Mouse (Mus musculus): ENCODE results near the gene Faim. TPM values are rescaled to one million over a fixed set of nuclear protein-coding genes. Genes with fewer than 3 reads are reported as not detected.
A peak's percentile ranks its signal among the peaks of the same experiment; 100 is the strongest.

The Faim gene
- polyA plus RNA-seq, 1 experiment = 3.9 TPM

- H3K4me1 ChIP-seq (replicated peaks; ENCODE audit: control insufficient read depth, insufficient read depth, low read length) = no peaks in the 10 kb centered on the region
- TF ChIP-seq POLR2A (IDR thresholded peaks at IDR 0.05; ENCODE audit: control insufficient read depth, extremely low read depth, insufficient read depth, low read length, poor library complexity) = no peak
- TF ChIP-seq CTCF (IDR thresholded peaks at IDR 0.05; ENCODE audit: borderline replicate concordance, control insufficient read depth, extremely low read depth, insufficient read depth, low read length, poor library complexity) = no peak
- peaks cover 26% of the 10 kb centered on the region for H3K27me3 ChIP-seq (ENCODE audit: control insufficient read depth, insufficient read depth, low read length)
- 24% methylated on average over 5 of the region's 5 CpGs for WGBS
- no peak overlapping the region for H3K27ac ChIP-seq (ENCODE audit: control insufficient read depth, insufficient read depth, low read length)
- no peak overlapping the region for H3K4me3 ChIP-seq (ENCODE audit: control insufficient read depth, insufficient read depth, low read length)
- DNase-seq = no peak
- no peaks in the 10 kb centered on the region for H3K36me3 ChIP-seq (ENCODE audit: control insufficient read depth, insufficient read depth, low read length)
Measured at GRCm38 (mm10) chr9:98960348-98960747, 25.8 kb upstream of the Faim start.

- no peak for DNase-seq
- H3K27me3 ChIP-seq (ENCODE audit: control insufficient read depth, insufficient read depth, low read length) = peaks cover 22% of the 10 kb centered on the region
- WGBS = 21% methylated on average over 22 of the region's 22 CpGs
- TF ChIP-seq CTCF (IDR thresholded peaks at IDR 0.05; ENCODE audit: borderline replicate concordance, control insufficient read depth, extremely low read depth, insufficient read depth, low read length, poor library complexity) (no peak), POLR2A (IDR thresholded peaks at IDR 0.05; ENCODE audit: control insufficient read depth, extremely low read depth, insufficient read depth, low read length, poor library complexity) (no peak)
- H3K27ac ChIP-seq (ENCODE audit: control insufficient read depth, insufficient read depth, low read length) = no peak overlapping the region
- H3K4me1 ChIP-seq (replicated peaks; ENCODE audit: control insufficient read depth, insufficient read depth, low read length) = no peaks in the 10 kb centered on the region
- no peak overlapping the region for H3K4me3 ChIP-seq (ENCODE audit: control insufficient read depth, insufficient read depth, low read length)
- no peaks in the 10 kb centered on the region for H3K36me3 ChIP-seq (ENCODE audit: control insufficient read depth, insufficient read depth, low read length)
Measured at GRCm38 (mm10) chr9:98961591-98962477, 24.3 kb upstream of the Faim start.

DNA sequence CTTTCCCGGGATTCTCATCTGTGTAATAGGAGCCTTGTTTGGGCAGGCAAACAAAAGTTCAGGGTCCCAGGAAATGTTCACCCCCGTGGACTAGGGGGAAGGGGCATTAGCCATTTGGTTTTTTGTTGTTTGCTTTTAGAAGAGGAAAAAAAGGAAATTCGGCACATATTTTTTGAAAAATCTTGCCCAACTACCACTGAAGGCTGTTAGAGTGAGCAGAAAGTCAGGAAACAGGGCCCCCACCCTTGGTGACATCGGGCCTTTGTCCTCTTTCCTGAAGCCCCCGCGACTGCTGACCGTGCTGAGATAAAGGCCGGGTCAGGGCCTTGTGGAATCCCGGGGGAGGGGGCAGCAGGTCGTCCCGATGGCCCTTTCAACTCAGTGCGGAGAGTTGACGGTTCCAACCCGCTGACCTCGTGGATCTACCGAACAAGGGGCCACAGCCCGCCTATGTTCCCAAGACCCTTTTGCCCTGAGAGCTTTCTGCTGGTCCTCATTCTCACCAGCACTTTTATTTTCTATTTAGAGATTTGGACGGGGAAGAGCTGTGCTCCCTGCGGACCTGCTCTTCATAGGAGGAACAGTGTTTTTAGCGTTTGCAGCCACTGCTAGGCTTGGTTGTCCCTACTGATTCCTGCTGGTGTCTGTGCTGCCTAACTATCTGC lies 23.6 kb upstream of the Faim start:
- Histone ChIP-seq H3K27ac (ENCODE audit: control insufficient read depth, insufficient read depth, low read length) (no peak overlapping the region), H3K27me3 (ENCODE audit: control insufficient read depth, insufficient read depth, low read length) (peaks cover 19% of the 10 kb centered on the region), H3K4me1 (replicated peaks; ENCODE audit: control insufficient read depth, insufficient read depth, low read length) (no peaks in the 10 kb centered on the region), H3K4me3 (ENCODE audit: control insufficient read depth, insufficient read depth, low read length) (no peak overlapping the region), H3K36me3 (ENCODE audit: control insufficient read depth, insufficient read depth, low read length) (no peaks in the 10 kb centered on the region)
- DNase-seq = no peak
- WGBS = 4% methylated on average over 20 of the region's 20 CpGs
- TF ChIP-seq CTCF (IDR thresholded peaks at IDR 0.05; ENCODE audit: borderline replicate concordance, control insufficient read depth, extremely low read depth, insufficient read depth, low read length, poor library complexity) (no peak), POLR2A (IDR thresholded peaks at IDR 0.05; ENCODE audit: control insufficient read depth, extremely low read depth, insufficient read depth, low read length, poor library complexity) (no peak)

GRCm38 (mm10) chr9:98963661-98964060 lies 22.5 kb upstream of the Faim start:
- DNase-seq = no peak
- H3K4me1 ChIP-seq (replicated peaks; ENCODE audit: control insufficient read depth, insufficient read depth, low read length) = no peaks in the 10 kb centered on the region
- no peak overlapping the region for H3K4me3 ChIP-seq (ENCODE audit: control insufficient read depth, insufficient read depth, low read length)
- H3K27me3 ChIP-seq (ENCODE audit: control insufficient read depth, insufficient read depth, low read length) = peaks cover 16% of the 10 kb centered on the region
- WGBS = 14% methylated on average over 18 of the region's 18 CpGs
- H3K36me3 ChIP-seq (ENCODE audit: control insufficient read depth, insufficient read depth, low read length) = no peaks in the 10 kb centered on the region
- no peak overlapping the region for H3K27ac ChIP-seq (ENCODE audit: control insufficient read depth, insufficient read depth, low read length)
- no peak for TF ChIP-seq CTCF (IDR thresholded peaks at IDR 0.05; ENCODE audit: borderline replicate concordance, control insufficient read depth, extremely low read depth, insufficient read depth, low read length, poor library complexity)
- no peak for TF ChIP-seq POLR2A (IDR thresholded peaks at IDR 0.05; ENCODE audit: control insufficient read depth, extremely low read depth, insufficient read depth, low read length, poor library complexity)

DNA sequence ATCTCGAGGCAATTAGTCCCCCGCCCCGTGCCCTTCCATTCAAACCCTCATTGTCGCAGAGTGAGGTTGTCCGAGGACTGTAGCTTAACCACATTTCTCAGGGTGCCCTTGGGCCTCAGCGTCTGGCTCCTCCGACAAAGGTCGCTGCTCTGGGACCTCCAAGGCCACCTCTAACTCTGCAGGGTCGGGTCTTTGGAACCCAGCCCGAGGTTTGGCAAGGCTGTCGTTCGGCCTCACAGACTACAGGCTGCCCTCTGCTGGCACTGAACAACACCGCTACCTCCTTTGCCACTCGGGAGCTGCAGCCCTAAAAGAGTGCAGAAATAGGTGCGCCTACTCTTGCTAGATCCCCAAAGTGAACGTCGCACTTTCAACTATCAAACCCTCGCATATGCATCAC lies 21.1 kb upstream of the Faim start:
- Histone ChIP-seq H3K27me3 (ENCODE audit: control insufficient read depth, insufficient read depth, low read length) (peaks cover 14% of the 10 kb centered on the region; the same call in 1 of the 2 replicates), H3K4me1 (replicated peaks; ENCODE audit: control insufficient read depth, insufficient read depth, low read length) (no peaks in the 10 kb centered on the region), H3K27ac (ENCODE audit: control insufficient read depth, insufficient read depth, low read length) (no peak overlapping the region), H3K36me3 (ENCODE audit: control insufficient read depth, insufficient read depth, low read length) (no peaks in the 10 kb centered on the region), H3K4me3 (ENCODE audit: control insufficient read depth, insufficient read depth, low read length) (no peak overlapping the region)
- TF ChIP-seq CTCF (IDR thresholded peaks at IDR 0.05; ENCODE audit: borderline replicate concordance, control insufficient read depth, extremely low read depth, insufficient read depth, low read length, poor library complexity) = no peak
- no peak for TF ChIP-seq POLR2A (IDR thresholded peaks at IDR 0.05; ENCODE audit: control insufficient read depth, extremely low read depth, insufficient read depth, low read length, poor library complexity)
- peak; percentile 28 for DNase-seq
- 8% methylated on average over 18 of the region's 18 CpGs for WGBS

DNA sequence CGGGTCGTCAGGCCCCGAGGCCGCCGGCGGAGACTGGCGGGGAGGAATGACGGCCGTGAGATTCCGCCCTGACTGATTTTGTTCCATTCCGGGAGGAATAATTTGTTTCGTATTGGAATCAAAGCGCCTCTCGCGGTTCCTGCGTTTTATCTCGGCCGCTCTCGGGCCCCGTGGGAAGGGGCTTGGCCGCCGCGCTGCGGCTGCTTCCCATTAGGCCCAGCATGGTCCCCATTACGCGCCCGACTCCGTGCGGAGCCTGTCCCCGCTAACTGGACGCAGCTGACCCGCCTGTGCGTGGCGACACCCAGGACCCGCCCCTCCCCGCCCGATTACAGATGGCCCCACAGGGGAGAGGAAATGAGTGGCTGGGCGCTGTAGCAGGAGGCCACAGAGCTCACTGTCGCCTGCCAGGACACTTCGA lies 13.1 kb upstream of the Faim start:
- no peaks in the 10 kb centered on the region for H3K4me1 ChIP-seq (replicated peaks; ENCODE audit: control insufficient read depth, insufficient read depth, low read length)
- no peaks in the 10 kb centered on the region for H3K36me3 ChIP-seq (ENCODE audit: control insufficient read depth, insufficient read depth, low read length)
- H3K27me3 ChIP-seq (ENCODE audit: control insufficient read depth, insufficient read depth, low read length) = peaks cover 7% of the 10 kb centered on the region
- TF ChIP-seq CTCF (IDR thresholded peaks at IDR 0.05; ENCODE audit: borderline replicate concordance, control insufficient read depth, extremely low read depth, insufficient read depth, low read length, poor library complexity) (no peak), POLR2A (IDR thresholded peaks at IDR 0.05; ENCODE audit: control insufficient read depth, extremely low read depth, insufficient read depth, low read length, poor library complexity) (no peak)
- WGBS = 3% methylated on average over 40 of the region's 40 CpGs
- no peak overlapping the region for H3K27ac ChIP-seq (ENCODE audit: control insufficient read depth, insufficient read depth, low read length)
- no peak overlapping the region for H3K4me3 ChIP-seq (ENCODE audit: control insufficient read depth, insufficient read depth, low read length)
- DNase-seq = no peak
